Mouse (Mus musculus) heart, embryonic 15.5 days (tissue): ENCODE measurements at regions not wholly inside any gene's neighbourhood (a gene's known extent, or its start where the extent isn't known, plus 50 kb on each side); places are given as distances from the start of the nearest gene placed in this dataset.

Source experiments
- ATAC-seq: fragments of 200-750 bp; cut with Nextera tagmentation; replicated peaks from 2 replicates; pipeline ENCODE4 v1.8.0; 2017; ENCODE audit warnings: low read depth, moderate TSS enrichment; ENCODE audit not compliant: insufficient number of reproducible peaks, insufficient read depth, low FRiP score
- H3K27ac ChIP-seq: fragments of 300-500 bp; sonication (generic); 2 replicates; pipeline ENCODE4 v1.5.1; 2015; ENCODE audit warnings: mild to moderate bottlenecking, inconsistent platforms
- H3K27me3 ChIP-seq: fragments of 300-500 bp; sonication (generic); 2 replicates; pipeline ENCODE4 v1.6.1; 2015; ENCODE audit warnings: inconsistent platforms
- H3K36me3 ChIP-seq: fragments of 300-500 bp; sonication (generic); 2 replicates; pipeline ENCODE4 v1.6.1; 2015; ENCODE audit warnings: mild to moderate bottlenecking, inconsistent platforms
- H3K4me1 ChIP-seq: fragments of 300-500 bp; sonication (generic); replicated peaks from 2 replicates; pipeline ENCODE4 v1.6.1; 2015; ENCODE audit warnings: inconsistent platforms
- H3K4me2 ChIP-seq: fragments of 300-500 bp; sonication (generic); 2 replicates; pipeline ENCODE4 v1.6.1; 2015; ENCODE audit warnings: inconsistent platforms, mild to moderate bottlenecking, moderate library complexity
- H3K4me3 ChIP-seq: fragments of 300-500 bp; sonication (generic); 2 replicates; pipeline ENCODE4 v1.5.1; 2015; ENCODE audit warnings: mild to moderate bottlenecking, inconsistent platforms
- H3K9ac ChIP-seq: fragments of 300-500 bp; sonication (generic); 2 replicates; pipeline ENCODE4 v1.6.1; 2015; ENCODE audit warnings: mild to moderate bottlenecking, inconsistent platforms
- H3K9me3 ChIP-seq: fragments of 300-500 bp; sonication (generic); replicated peaks from 2 replicates; pipeline ENCODE4 v1.6.1; 2016; ENCODE audit warnings: inconsistent platforms
- WGBS: fragments of 180-500 bp; shearing (Covaris S2); methylation state at CpG from one replicate; pipeline ENCODE4 v1.1.7; 2015; ENCODE audit warnings: mixed read lengths; 5-methylcytosine and 5-hydroxymethylcytosine counted together

GRCm38 (mm10) chr11:43370025-43370424 is 56.0 kb downstream of the Pttg1 start:
- H3K36me3 ChIP-seq, result no peaks in the 10 kb centered on the region
- ATAC-seq, result no peak
- H3K9ac ChIP-seq, result no peak overlapping the region
- no peaks in the 10 kb centered on the region for H3K9me3 ChIP-seq
- WGBS, result 83% methylated on average over 3 of the region's 3 CpGs
- H3K4me1 ChIP-seq, result no peaks in the 10 kb centered on the region
- no peak overlapping the region for H3K4me3 ChIP-seq
- H3K4me2 ChIP-seq, result no peak overlapping the region
- H3K27ac ChIP-seq, result no peak overlapping the region
- H3K27me3 ChIP-seq, result no peaks in the 10 kb centered on the region

GRCm38 (mm10) chr11:43368346-43368745 is 57.7 kb downstream of the Pttg1 start:
- H3K9ac ChIP-seq, result no peak overlapping the region
- H3K36me3 ChIP-seq, result no peaks in the 10 kb centered on the region
- H3K4me3 ChIP-seq, result no peak overlapping the region
- no peak for ATAC-seq
- no peaks in the 10 kb centered on the region for H3K9me3 ChIP-seq
- H3K4me2 ChIP-seq, result no peak overlapping the region
- no peak overlapping the region for H3K27ac ChIP-seq
- WGBS, result 52% methylated on average over 1 of the region's 1 CpGs
- H3K4me1 ChIP-seq, result no peaks in the 10 kb centered on the region
- H3K27me3 ChIP-seq, result no peaks in the 10 kb centered on the region

- H3K4me1 ChIP-seq, result no peaks in the 10 kb centered on the region
- no peaks in the 10 kb centered on the region for H3K9me3 ChIP-seq
- no peaks in the 10 kb centered on the region for H3K36me3 ChIP-seq
- 63% methylated on average over 13 of the region's 13 CpGs for WGBS
- no peak overlapping the region for H3K27ac ChIP-seq
- H3K4me2 ChIP-seq, result no peak overlapping the region
- no peaks in the 10 kb centered on the region for H3K27me3 ChIP-seq
- H3K4me3 ChIP-seq, result no peak overlapping the region
- no peak overlapping the region for H3K9ac ChIP-seq
- no peak for ATAC-seq
These were observed 64.2 kb downstream of the Pttg1 start for GRCm38 (mm10) chr11:43361858-43362257.

- ATAC-seq, result peak; percentile 27; the same call in 1 of the 2 replicates
- 58% methylated on average over 13 of the region's 13 CpGs for WGBS
- Histone ChIP-seq H3K4me2 (no peak overlapping the region), H3K4me3 (no peak overlapping the region), H3K9ac (no peak overlapping the region), H3K27me3 (no peaks in the 10 kb centered on the region), H3K4me1 (no peaks in the 10 kb centered on the region), H3K36me3 (no peaks in the 10 kb centered on the region), H3K9me3 (no peaks in the 10 kb centered on the region), H3K27ac (no peak overlapping the region)
These were observed 67.4 kb downstream of the Pttg1 start for GRCm38 (mm10) chr11:43358390-43359291.

- H3K9me3 ChIP-seq, result no peaks in the 10 kb centered on the region
- ATAC-seq, result no peak
- WGBS, result 71% methylated on average over 4 of the region's 4 CpGs
- no peak overlapping the region for H3K4me2 ChIP-seq
- H3K27me3 ChIP-seq, result no peaks in the 10 kb centered on the region
- H3K36me3 ChIP-seq, result no peaks in the 10 kb centered on the region
- H3K27ac ChIP-seq, result no peak overlapping the region
- H3K4me1 ChIP-seq, result no peaks in the 10 kb centered on the region
- no peak overlapping the region for H3K9ac ChIP-seq
- H3K4me3 ChIP-seq, result no peak overlapping the region
These were observed 72.4 kb downstream of the Pttg1 start for GRCm38 (mm10) chr11:43353602-43354001.

GRCm38 (mm10) chr11:43353030-43353429 is 73.0 kb downstream of the Pttg1 start:
- no peak overlapping the region for H3K27ac ChIP-seq

GRCm38 (mm10) chr11:43351818-43352217 is 74.2 kb downstream of the Pttg1 start:
- ATAC-seq, result no peak
- Histone ChIP-seq H3K36me3 (no peaks in the 10 kb centered on the region), H3K4me2 (no peak overlapping the region), H3K4me1 (no peaks in the 10 kb centered on the region), H3K27me3 (no peaks in the 10 kb centered on the region), H3K27ac (no peak overlapping the region), H3K9me3 (no peaks in the 10 kb centered on the region), H3K4me3 (no peak overlapping the region), H3K9ac (no peak overlapping the region)
- 62% methylated on average over 2 of the region's 2 CpGs for WGBS

More at GRCm38 (mm10) chr11:43353030-43353429, 73.0 kb downstream of the Pttg1 start:
- Histone ChIP-seq H3K4me2 (no peak overlapping the region), H3K4me1 (no peaks in the 10 kb centered on the region), H3K36me3 (no peaks in the 10 kb centered on the region), H3K9ac (no peak overlapping the region), H3K4me3 (no peak overlapping the region), H3K27me3 (no peaks in the 10 kb centered on the region), H3K9me3 (no peaks in the 10 kb centered on the region)
- 76% methylated on average over 1 of the region's 1 CpGs for WGBS
- no peak for ATAC-seq

- no peak overlapping the region for H3K4me2 ChIP-seq
- WGBS, result 84% methylated on average over 2 of the region's 2 CpGs
These were observed 74.7 kb downstream of the Pttg1 start for GRCm38 (mm10) chr11:43351348-43351747.

GRCm38 (mm10) chr11:43350242-43350641 is 75.8 kb downstream of the Pttg1 start:
- WGBS, result 57% methylated on average over 3 of the region's 3 CpGs
- no peaks in the 10 kb centered on the region for H3K9me3 ChIP-seq
- no peak overlapping the region for H3K4me3 ChIP-seq
- no peaks in the 10 kb centered on the region for H3K36me3 ChIP-seq
- ATAC-seq, result no peak
- no peak overlapping the region for H3K27ac ChIP-seq
- no peak overlapping the region for H3K9ac ChIP-seq
- H3K27me3 ChIP-seq, result no peaks in the 10 kb centered on the region
- peaks cover 2% of the 10 kb centered on the region for H3K4me1 ChIP-seq
- H3K4me2 ChIP-seq, result no peak overlapping the region

More at GRCm38 (mm10) chr11:43351348-43351747, 74.7 kb downstream of the Pttg1 start:
- H3K4me3 ChIP-seq, result no peak overlapping the region
- no peak overlapping the region for H3K27ac ChIP-seq
- ATAC-seq, result no peak
- H3K4me1 ChIP-seq, result no peaks in the 10 kb centered on the region
- no peaks in the 10 kb centered on the region for H3K27me3 ChIP-seq
- no peaks in the 10 kb centered on the region for H3K36me3 ChIP-seq
- no peaks in the 10 kb centered on the region for H3K9me3 ChIP-seq
- H3K9ac ChIP-seq, result no peak overlapping the region

GRCm38 (mm10) chr11:43349564-43349963 is 76.5 kb downstream of the Pttg1 start:
- WGBS, result 51% methylated on average over 7 of the region's 7 CpGs
- Histone ChIP-seq H3K4me2 (no peak overlapping the region), H3K27me3 (no peaks in the 10 kb centered on the region), H3K4me1 (peaks cover 8% of the 10 kb centered on the region), H3K9ac (no peak overlapping the region), H3K36me3 (no peaks in the 10 kb centered on the region), H3K9me3 (no peaks in the 10 kb centered on the region), H3K27ac (no peak overlapping the region), H3K4me3 (no peak overlapping the region)
- ATAC-seq, result no peak

- Histone ChIP-seq H3K36me3 (no peaks in the 10 kb centered on the region), H3K4me1 (peaks cover 14% of the 10 kb centered on the region), H3K4me3 (no peak overlapping the region), H3K9me3 (no peaks in the 10 kb centered on the region), H3K4me2 (no peak overlapping the region), H3K27ac (no peak overlapping the region), H3K27me3 (no peaks in the 10 kb centered on the region), H3K9ac (no peak overlapping the region)
- no peak for ATAC-seq
- WGBS, result 17% methylated on average over 4 of the region's 4 CpGs
These were observed 77.5 kb downstream of the Pttg1 start for GRCm38 (mm10) chr11:43348571-43348970.

GRCm38 (mm10) chr11:43346489-43346888 is 79.6 kb downstream of the Pttg1 start:
- Histone ChIP-seq H3K9me3 (no peaks in the 10 kb centered on the region), H3K4me3 (no peak overlapping the region), H3K27ac (no peak overlapping the region), H3K27me3 (no peaks in the 10 kb centered on the region), H3K4me1 (peaks cover 14% of the 10 kb centered on the region), H3K9ac (no peak overlapping the region), H3K4me2 (no peak overlapping the region), H3K36me3 (no peaks in the 10 kb centered on the region)
- no peak for ATAC-seq
- WGBS, result 93% methylated on average over 9 of the region's 9 CpGs
